Mouse (Mus musculus) kidney, postnatal 36 days (tissue): ENCODE results near the gene Faah.

Experiments used
- DNase-seq, 2 experiments: peaks; one replicate each; pipeline ENCODE4 v3.0.0; 2021 to 2022; ENCODE audit warnings: mixed read lengths in 2 of 2

Faah gene

DNA sequence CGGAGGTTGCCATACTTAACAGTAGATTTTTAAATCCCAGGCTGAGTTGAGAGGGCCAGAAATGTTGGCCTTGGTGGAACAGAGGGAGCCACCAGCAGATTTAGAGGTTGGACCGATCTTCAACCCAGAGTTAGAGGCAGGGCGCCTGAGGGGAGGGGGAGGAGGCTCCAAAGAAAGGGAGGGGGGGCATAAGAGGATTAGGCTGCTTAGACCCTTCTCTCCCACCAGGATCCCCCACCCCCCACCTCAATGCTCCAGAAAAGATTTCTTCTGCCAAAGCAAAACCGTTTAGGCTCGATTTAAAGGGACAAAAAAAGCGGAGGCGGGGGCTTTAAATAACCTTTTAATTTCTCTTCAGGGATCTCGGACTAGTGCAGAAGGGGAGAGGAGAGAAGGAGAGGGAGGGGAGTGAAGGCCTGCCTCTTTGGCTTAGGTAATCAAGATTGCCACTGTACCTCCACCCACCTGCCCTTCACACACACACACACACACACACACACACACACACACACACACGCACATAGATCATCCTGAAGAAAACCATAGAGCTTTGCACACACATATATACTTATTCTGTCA is 76.4 kb downstream of the Faah start:
- no peak for DNase-seq

GRCm38 (mm10) chr4:115940681-115941080 is 77.0 kb downstream of the Faah start:
- no peak for DNase-seq

- DNase-seq, result peak; percentile 9 to 51
These were observed 78.2 kb downstream of the Faah start, which contains the start of gene Dmbx1 for GRCm38 (mm10) chr4:115939295-115940102. Gene Dmbx1, minus strand, starts transcription at chr4:115939926.

DNA sequence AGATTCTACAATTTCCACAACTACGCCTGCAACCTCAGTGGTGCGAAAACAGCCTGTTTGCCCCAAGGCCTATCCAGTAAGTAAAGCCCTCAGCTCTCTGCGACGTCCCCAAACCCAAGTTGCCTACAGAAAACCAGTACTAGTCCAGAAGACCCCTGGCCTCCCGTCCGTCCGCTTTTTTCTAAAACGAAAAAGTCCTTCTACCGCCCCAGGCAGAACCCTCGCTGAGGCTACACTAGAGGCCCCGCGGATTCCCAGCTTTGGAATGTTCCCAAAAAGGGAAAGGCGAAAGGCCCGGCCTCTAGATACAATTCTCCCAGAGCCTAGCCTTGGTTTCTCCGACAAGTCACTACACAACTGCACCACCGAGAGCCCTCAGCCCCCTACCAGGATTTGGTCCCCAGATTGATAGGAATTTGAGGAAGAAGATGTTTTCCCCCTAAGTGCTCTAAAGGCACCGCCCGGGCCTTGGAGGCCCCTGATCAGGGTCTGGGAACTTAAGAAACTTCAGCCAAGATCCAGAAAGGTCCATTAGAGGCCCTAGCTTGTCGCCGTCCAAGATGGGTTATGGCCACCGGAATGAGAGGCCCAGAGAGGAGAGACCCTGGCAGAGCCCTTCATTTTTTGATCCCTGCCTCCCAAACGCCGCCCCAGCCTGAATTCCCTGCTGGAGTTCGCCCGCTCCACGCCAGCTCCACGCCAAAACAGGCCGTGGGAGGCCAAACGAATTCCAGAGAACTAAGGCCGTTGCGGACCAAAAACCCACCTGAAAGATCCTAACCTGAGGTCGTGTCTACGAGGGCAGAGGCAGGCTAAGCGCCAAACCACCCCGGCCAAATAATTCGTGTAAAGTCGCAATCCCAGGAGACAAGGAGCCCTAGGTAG is 79.2 kb downstream of the Faah start:
- DNase-seq, result peak in 1 of 2 experiments; percentile 25

GRCm38 (mm10) chr4:115937061-115937976 is 80.4 kb downstream of the Faah start:
- no peak for DNase-seq

GRCm38 (mm10) chr4:115936646-115937045 is 81.1 kb downstream of the Faah start:
- DNase-seq, result peak in 1 of 2 experiments; percentile 8

DNA sequence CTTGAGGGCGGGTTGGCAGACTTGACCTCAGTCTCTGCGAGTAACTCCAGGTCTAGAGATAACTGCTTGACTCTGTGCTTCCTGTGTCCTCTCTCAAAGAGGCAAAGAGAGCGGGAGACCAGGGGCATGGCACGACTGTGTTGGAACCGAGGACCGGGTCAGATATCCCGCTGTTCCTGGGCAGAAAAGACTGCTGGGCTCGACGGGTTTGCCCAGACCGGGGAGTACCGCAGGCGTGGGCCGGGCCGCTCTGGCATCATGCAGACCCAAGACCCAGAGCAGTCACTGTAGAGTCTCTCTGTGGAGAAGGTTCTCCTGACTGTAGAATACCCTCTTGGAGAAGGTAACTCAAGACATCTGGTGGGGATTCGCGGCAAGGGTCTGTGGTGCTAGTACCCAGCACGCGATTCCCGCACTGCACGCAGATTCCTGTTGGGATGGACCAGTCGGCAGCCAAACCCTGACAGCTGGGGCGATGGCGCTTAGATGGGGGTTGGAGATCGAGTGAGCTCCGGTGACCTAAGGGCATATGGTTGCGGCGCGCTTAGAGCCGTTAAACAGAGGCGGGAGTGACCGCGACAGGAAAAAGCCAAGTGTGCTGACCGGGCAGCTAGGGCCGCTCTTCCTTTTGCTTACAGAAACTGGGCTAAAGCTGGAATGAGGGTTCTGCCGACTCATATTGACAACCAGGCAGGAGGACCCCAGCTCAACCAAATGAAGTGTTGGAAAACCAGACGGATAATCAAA is 81.7 kb downstream of the Faah start:
- DNase-seq, result peak in 1 of 2 experiments; percentile 15

DNA sequence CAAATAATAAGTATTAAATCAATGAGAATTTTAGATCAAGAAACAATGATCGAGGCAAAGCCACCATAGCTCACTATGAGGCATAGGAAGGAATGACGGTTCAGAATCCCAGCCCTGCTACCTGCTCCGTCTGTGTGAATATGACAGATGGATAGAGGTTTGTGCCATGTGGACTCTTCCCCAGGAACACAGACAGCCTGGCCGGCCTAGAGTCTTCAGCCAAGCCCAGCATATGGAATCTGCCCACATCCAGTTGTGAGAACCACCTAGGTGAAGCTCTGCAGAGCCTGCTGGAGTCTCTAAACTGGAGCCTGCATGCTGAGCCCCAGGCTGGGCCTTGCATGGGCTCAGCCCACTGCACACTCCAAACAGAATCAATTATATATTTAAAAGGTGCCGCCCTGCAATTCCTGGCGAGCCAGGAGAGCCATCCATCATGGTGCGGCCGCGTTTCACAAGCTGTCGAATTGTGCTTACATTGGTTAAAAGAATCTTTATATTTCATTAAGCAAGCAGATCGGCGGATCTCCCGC is 86.1 kb downstream of the Faah start:
- DNase-seq, result no peak

DNA sequence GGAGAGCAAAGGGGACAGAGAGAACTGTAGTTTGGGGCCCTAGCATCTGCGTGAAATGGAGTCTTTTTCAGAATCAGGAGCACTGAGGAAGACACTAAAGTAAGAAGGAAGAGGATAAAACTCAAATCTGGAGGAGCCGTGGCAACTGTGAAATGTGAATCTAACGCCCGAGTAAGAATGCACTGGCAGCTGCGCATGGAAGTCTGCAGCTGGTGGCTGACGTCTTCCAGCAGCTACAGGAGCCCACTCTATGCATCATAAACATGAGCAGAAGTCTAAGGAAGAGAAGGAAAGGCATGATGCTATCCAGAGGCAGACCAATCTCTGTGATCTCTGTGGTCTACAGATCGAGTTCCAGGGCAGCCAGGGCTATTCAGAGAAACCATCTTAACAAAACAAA is 90.1 kb downstream of the Faah start:
- DNase-seq, result no peak

DNA sequence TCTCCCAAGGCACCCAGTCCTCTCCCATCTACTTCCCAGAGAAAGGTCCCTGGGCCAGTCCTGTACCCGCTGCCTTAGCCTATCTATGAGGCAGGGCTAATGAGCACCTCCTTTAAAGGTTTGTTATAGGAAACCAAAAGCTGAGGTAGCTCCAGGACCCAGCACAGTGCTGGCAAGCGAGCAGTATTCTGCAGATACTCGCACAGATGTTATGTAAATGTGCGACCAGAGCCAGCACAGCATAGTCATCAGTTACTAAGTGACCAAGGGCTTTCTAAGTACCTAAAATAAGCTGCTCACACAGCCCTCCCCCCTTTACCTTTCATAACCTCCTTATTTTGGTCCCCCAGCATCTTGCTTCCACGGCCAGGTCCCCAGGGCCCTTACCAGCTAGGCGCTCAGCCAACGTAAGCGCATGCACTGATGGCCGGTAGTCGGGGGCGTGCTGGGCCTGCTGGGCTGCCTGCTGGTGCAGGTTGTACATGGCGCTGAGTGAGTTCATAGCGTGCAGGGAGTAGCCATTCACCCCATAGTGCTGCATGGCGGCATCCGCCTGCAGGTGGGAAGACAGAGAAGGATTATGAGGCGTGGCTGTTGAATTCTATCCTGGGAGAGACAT is 94.4 kb downstream of the Faah start:
- no peak for DNase-seq

GRCm38 (mm10) chr4:115922688-115923087 is 95.0 kb downstream of the Faah start:
- no peak for DNase-seq

GRCm38 (mm10) chr4:115919911-115920310 is 97.8 kb downstream of the Faah start:
- DNase-seq, result peak; percentile 52 to 53
